Mouse (Mus musculus) gastrocnemius, postnatal 10 days (tissue): Measurements from ENCODE around the gene Stmn3. TPM values are rescaled to one million over a fixed set of nuclear protein-coding genes. Genes with fewer than 3 reads are reported as not detected.

Source experiments
- DNase-seq: peaks from one replicate; pipeline ENCODE4 v3.0.0; 2021; ENCODE audit warnings: mixed read lengths
- total RNA-seq, 2 experiments: library from RNA; stranded (reverse); gene quantifications; 2 replicates each; pipeline ENCODE4 v1.2.3; 2021

Stmn3 gene
- total RNA-seq, 2 experiments from 2014 or later: 1.1 to 1.6 TPM

GRCm38 (mm10) chr2:181286629-181287337, 27.5 kb downstream of the Stmn3 start:
- DNase-seq: no peak

GRCm38 (mm10) chr2:181279968-181280367, 34.3 kb downstream of the Stmn3 start:
- DNase-seq: no peak

GRCm38 (mm10) chr2:181277866-181278265, 36.4 kb downstream of the Stmn3 start:
- no peak for DNase-seq

- DNase-seq: no peak
Measured at GRCm38 (mm10) chr2:181276766-181277165, 37.5 kb downstream of the Stmn3 start.

- DNase-seq: no peak
Measured at GRCm38 (mm10) chr2:181274639-181275038, 39.7 kb downstream of the Stmn3 start.

GRCm38 (mm10) chr2:181273829-181274228, 40.5 kb downstream of the Stmn3 start:
- DNase-seq: no peak

GRCm38 (mm10) chr2:181272092-181272491, 42.2 kb downstream of the Stmn3 start:
- DNase-seq: no peak

GRCm38 (mm10) chr2:181266839-181267238, 47.5 kb downstream of the Stmn3 start:
- no peak for DNase-seq

Other genes starting within 250 kb of the Stmn3 start
- gene Kcnq2, start 179.2 kb downstream of the Stmn3 start, total RNA-seq: under 1 TPM; 0.23 to 0.47 TPM
- 1,000 to 10,000 TPM; 1,498 to 1,682 TPM for gene Eef1a2, start 157.5 kb downstream of the Stmn3 start, total RNA-seq
- 10 to 100 TPM; 55.2 to 60.3 TPM for gene Ppdpf, start 127.3 kb downstream of the Stmn3 start, total RNA-seq
- not detected for gene Ptk6, start 111.7 kb downstream of the Stmn3 start, total RNA-seq
- gene Srms, start 101.3 kb downstream of the Stmn3 start, total RNA-seq: under 1 TPM; 0.12 to 0.14 TPM
- not detected for gene Fndc11, start 94.5 kb downstream of the Stmn3 start, total RNA-seq
- 1 to 10 TPM; 3.2 to 4.0 TPM for gene Helz2, start 72.5 kb downstream of the Stmn3 start, total RNA-seq
- 10 to 100 TPM in 1 of 2 experiments, 1 to 10 TPM in 1; 9.1 to 11.0 TPM for gene Gmeb2, start 26.5 kb downstream of the Stmn3 start, total RNA-seq
- gene Rtel1, start 5.2 kb upstream of the Stmn3 start, total RNA-seq: 10 to 100 TPM; 21.1 to 23.0 TPM
- 10 to 100 TPM; 13.1 to 18.3 TPM for gene Zgpat, start 50.4 kb upstream of the Stmn3 start, total RNA-seq
- 10 to 100 TPM; 25.2 to 30.8 TPM for gene Arfrp1, start 50.9 kb upstream of the Stmn3 start, total RNA-seq
- gene Lime1, start 65.6 kb upstream of the Stmn3 start, total RNA-seq: 1 to 10 TPM; 5.8 to 9.7 TPM
- gene Zbtb46, start 144.9 kb upstream of the Stmn3 start, total RNA-seq: 1 to 10 TPM; 5.8 to 8.4 TPM
- not detected for gene Abhd16b, start 178.7 kb upstream of the Stmn3 start, total RNA-seq
- 10 to 100 TPM; 69.9 to 72.9 TPM for gene Tpd52l2, start 182.6 kb upstream of the Stmn3 start, total RNA-seq
- gene Dnajc5, start 206.0 kb upstream of the Stmn3 start, total RNA-seq: 10 to 100 TPM; 67.5 to 70.1 TPM